Mouse (Mus musculus) liver, adult 2 months (tissue): ENCODE measurements around the gene Ccdc85c.

Source experiments
- CTCF ChIP-seq: fragments of 200-500 bp; IDR thresholded peaks from 2 replicates; pipeline ENCODE4 v1.5.1; 2011; ENCODE audit warnings: low read depth, low read length, control low read depth
- POLR2A ChIP-seq: fragments of 200-500 bp; IDR thresholded peaks from 2 replicates; pipeline ENCODE4 v1.6.1; 2011; ENCODE audit warnings: low read length, control low read depth; ENCODE audit not compliant: insufficient read depth; ENCODE audit errors: extremely low read depth

GRCm38 (mm10) chr12:108307553-108307952 is 32.3 kb upstream of the Ccdc85c start:
- TF ChIP-seq CTCF (peak; percentile 78), POLR2A (no peak)
